Mouse (Mus musculus) forebrain, embryonic 10.5 days (tissue): ENCODE data around the gene Msmp. TPM values are rescaled to one million over a fixed set of nuclear protein-coding genes. Genes with fewer than 3 reads are reported as not detected.
"Not testable (repeated sequence)": the region's sequence is repeated elsewhere in the genome, so short reads cannot be mapped to it uniquely, and the experiment has no call there.

Experiments
- DNase-seq: peaks from one replicate; pipeline ENCODE4 v3.0.0-alpha.2; 2017; ENCODE audit warnings: low spot score; ENCODE audit errors: extremely low spot score
- H3K27ac ChIP-seq: fragments of 300-500 bp; sonication (generic); 2 replicates; pipeline ENCODE4 v1.5.1; 2016; ENCODE audit warnings: mild to moderate bottlenecking
- H3K27me3 ChIP-seq: fragments of 300-500 bp; sonication (generic); 2 replicates; pipeline ENCODE4 v1.6.1; 2016; ENCODE audit warnings: mild to moderate bottlenecking; ENCODE audit not compliant: poor library complexity, severe bottlenecking
- H3K36me3 ChIP-seq: fragments of 300-500 bp; sonication (generic); replicated peaks from 2 replicates; pipeline ENCODE4 v1.6.1; 2016; ENCODE audit warnings: mild to moderate bottlenecking, moderate library complexity
- H3K4me1 ChIP-seq: fragments of 300-500 bp; sonication (generic); 2 replicates; pipeline ENCODE4 v1.6.1; 2016
- H3K4me3 ChIP-seq: fragments of 300-500 bp; sonication (generic); 2 replicates; pipeline ENCODE4 v1.5.1; 2016; ENCODE audit warnings: mild to moderate bottlenecking, moderate library complexity
- H3K9me3 ChIP-seq: fragments of 300-500 bp; sonication (generic); 2 replicates; pipeline ENCODE4 v1.6.1; 2016; ENCODE audit warnings: mild to moderate bottlenecking, moderate library complexity
- WGBS: fragments of 180-500 bp; shearing (Covaris S2); methylation state at CpG from one replicate; pipeline ENCODE4 v1.1.7; 2016; 5-methylcytosine and 5-hydroxymethylcytosine counted together
- polyA plus RNA-seq: library from polyadenylated mRNA; unstranded; fragments of >200 nt; fragmentation: Nextera tagmentation; extraction: Ambion mirVana; gene quantifications from 2 replicates; pipeline ENCODE4 v1.2.1, GENCODE M21; 2016

Gene Msmp
- polyA plus RNA-seq, 1 experiment from 2014 or later = not detected

DNA sequence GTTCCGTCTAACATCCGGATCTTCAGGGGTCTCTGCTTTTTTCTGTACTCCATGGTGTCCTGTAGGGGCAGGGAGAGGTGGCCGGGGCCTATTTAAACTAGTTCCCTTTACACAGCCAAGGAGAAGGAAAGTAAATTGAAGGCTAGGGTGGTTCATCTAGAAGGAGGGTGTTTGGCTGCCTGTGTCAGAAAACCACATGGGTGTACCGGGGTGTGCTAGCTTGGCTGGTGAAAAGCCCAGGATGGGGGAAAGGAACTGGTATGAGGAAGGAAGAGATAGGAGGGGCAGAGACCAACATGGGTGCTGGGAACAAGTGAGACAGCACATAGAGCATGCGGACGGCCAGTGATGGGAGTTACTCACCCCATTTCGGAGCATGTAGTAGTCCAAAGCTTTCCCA is 28.4 kb downstream of the Msmp start:
- WGBS = 95% methylated on average over 7 of the region's 7 CpGs
- no peak overlapping the region for H3K4me3 ChIP-seq
- DNase-seq = no peak
- H3K27me3 ChIP-seq = no peaks in the 10 kb centered on the region
- peaks cover 82% of the 10 kb centered on the region for H3K36me3 ChIP-seq
- peaks cover 42% of the 10 kb centered on the region for H3K4me1 ChIP-seq
- no peaks in the 10 kb centered on the region; the same call in 1 of the 2 replicates for H3K9me3 ChIP-seq
- no peak overlapping the region for H3K27ac ChIP-seq

DNA sequence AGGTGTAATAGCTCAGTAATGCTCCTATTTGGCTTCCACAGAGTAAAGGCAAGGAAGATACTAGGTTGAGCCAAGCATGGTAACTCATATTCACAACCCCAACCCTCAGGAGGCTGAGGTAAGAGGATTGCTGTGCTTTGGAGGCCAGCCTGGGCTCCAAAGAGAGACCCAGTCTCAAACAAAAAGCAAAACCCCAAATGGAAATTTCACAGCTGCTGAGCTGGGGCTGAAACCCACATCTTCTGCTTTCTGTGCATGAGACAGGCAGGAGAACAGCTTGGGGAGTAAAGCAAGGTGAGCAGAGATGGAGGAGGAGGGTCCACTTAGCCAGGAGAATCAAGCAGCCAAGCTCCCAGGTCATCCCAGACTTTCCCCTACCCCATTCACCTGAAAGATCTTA is 30.4 kb downstream of the Msmp start:
- Histone ChIP-seq H3K4me1 (peaks cover 22% of the 10 kb centered on the region), H3K27me3 (no peaks in the 10 kb centered on the region), H3K27ac (no peak overlapping the region), H3K4me3 (no peak overlapping the region), H3K9me3 (no peaks in the 10 kb centered on the region; the same call in 1 of the 2 replicates), H3K36me3 (peaks cover 96% of the 10 kb centered on the region)
- DNase-seq = no peak

DNA sequence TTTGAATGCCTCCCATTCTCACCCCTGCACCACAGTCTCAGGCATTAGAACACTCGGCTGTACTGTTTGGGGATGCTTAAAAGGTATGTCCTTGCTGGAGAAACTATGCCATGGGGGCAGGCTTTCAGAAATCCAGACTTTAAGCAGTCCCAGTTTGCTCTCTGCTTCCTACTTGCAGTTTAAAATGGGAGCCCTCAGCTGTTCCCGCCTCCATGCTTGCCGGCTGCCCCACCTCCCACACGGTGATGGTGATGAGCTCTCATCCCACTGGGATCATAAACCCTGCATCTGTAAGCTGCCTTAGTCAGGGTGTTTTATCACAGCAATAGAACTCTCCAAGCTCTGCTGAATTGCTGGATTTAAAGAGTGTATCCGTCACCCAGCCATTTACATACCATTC is 31.9 kb downstream of the Msmp start:
- H3K36me3 ChIP-seq = peaks cover 100% of the 10 kb centered on the region
- peaks cover 7% of the 10 kb centered on the region for H3K4me1 ChIP-seq
- H3K9me3 ChIP-seq = no peaks in the 10 kb centered on the region; the same call in 1 of the 2 replicates
- H3K4me3 ChIP-seq = no peak overlapping the region
- H3K27ac ChIP-seq = no peak overlapping the region
- no peaks in the 10 kb centered on the region for H3K27me3 ChIP-seq
- DNase-seq = no peak
- 97% methylated on average over 5 of the region's 5 CpGs for WGBS

DNA sequence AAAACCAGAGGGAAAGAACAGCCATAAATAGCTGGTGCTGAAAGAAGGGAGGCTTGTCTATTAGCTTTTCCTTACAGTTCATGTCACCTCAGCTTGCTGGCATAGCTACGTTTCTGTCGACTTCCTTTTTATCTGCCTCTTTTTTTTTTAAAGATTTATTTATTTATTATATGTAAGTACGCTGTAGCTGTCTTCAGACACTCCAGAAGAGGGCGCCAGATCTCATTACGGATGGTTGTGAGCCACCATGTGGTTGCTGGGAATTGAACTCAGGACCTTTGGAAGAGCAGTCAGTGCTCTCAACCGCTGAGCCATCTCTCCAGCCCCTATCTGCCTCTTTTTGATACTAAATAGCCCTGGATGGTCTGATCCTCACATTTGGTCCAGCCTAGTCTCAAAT is 32.4 kb downstream of the Msmp start:
- H3K9me3 ChIP-seq, H3K4me1 ChIP-seq, H3K4me3 ChIP-seq, H3K27me3 ChIP-seq, H3K27ac ChIP-seq, DNase-seq: not testable (repeated sequence)
- 90% methylated on average over 6 of the region's 6 CpGs for WGBS
- H3K36me3 ChIP-seq = peaks cover 100% of the 10 kb centered on the region

DNA sequence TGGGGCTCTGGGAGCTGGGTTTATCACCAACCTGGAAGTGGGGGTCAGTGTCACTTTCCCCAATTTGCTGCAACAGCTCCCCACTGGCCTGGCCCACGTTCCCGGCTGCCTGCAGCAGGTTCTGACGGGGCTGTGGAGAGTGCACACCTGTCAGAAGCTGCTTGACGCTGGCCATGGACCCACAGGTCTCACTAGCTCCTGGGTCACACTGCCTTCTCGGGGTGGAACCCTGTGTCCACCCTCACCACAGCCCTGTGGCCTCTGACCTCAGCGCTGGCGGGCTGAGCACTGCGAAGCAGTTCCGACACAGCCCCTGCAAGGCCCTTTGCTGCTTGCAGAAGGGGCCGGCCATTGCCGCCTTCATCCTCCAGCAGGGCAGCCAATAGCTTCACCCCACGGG is 35.2 kb downstream of the Msmp start:
- H3K27ac ChIP-seq = no peak overlapping the region
- no peak overlapping the region for H3K4me3 ChIP-seq
- H3K36me3 ChIP-seq = peaks cover 100% of the 10 kb centered on the region
- H3K27me3 ChIP-seq = no peaks in the 10 kb centered on the region
- DNase-seq = no peak
- 91% methylated on average over 12 of the region's 12 CpGs for WGBS
- H3K9me3 ChIP-seq = no peaks in the 10 kb centered on the region; the same call in 1 of the 2 replicates
- no peaks in the 10 kb centered on the region for H3K4me1 ChIP-seq

DNA sequence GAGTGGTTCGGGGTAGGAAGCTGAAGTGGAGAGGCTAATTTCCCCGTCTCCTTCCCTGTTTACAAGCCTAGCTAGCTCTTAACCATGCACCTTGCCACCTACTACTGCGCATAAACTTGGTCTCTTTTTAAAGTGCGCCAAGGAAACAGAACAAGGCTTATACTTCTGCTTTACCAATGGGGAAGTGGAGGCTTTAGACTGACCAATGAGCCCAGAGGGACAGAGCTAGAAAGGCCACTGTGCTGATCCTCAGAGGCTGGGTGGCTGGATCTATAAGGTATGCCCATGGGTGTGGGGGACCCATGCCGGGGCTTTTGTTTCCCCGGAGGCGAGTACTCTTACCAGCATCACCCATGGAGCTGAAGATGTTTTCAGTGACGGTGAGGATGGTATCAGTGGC is 37.1 kb downstream of the Msmp start:
- whole genome bisulfite sequencing = 97% methylated on average over 8 of the region's 8 CpGs

DNA sequence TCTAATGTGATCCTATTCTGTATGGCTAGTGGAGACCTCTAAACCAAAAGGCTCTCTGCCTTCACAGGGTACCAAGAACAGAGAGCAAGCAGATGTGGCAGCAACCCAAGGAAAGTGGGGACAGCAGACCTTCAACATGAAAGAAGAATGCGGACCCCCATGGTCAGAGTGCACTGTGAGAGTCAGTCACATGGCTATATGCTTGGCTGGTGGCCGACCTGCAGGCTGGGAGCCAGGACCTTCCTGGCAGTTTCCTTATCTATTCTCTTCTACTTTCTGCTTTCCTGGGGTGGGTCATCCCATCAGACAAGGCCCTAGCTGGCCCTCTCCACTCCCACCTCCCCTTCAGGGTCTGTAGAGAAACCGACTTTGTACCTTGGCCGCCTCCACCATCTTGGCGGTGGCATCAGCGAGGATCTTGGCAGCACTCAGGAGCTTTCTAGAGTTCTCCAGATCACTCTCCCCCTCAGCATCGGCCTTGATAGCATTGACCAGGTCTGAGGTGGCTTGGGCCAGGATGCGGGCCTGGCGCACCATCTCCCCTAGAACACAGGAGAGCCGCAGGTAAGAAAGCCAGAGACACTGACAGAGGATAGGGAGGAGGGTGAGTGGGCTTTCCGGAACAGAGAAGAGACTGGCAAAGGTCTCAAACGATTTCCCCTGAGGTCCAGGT is 37.8 kb downstream of the Msmp start:
- no peak for DNase-seq
- 95% methylated on average over 12 of the region's 12 CpGs for WGBS
- H3K36me3 ChIP-seq = peaks cover 100% of the 10 kb centered on the region

More for the DNA sequence above, 37.1 kb downstream of the Msmp start:
- no peaks in the 10 kb centered on the region for H3K27me3 ChIP-seq
- H3K9me3 ChIP-seq = no peaks in the 10 kb centered on the region; the same call in 1 of the 2 replicates
- no peak overlapping the region for H3K4me3 ChIP-seq
- no peak overlapping the region for H3K27ac ChIP-seq
- H3K4me1 ChIP-seq = no peaks in the 10 kb centered on the region
- DNase-seq = no peak
- H3K36me3 ChIP-seq = peaks cover 100% of the 10 kb centered on the region

DNA sequence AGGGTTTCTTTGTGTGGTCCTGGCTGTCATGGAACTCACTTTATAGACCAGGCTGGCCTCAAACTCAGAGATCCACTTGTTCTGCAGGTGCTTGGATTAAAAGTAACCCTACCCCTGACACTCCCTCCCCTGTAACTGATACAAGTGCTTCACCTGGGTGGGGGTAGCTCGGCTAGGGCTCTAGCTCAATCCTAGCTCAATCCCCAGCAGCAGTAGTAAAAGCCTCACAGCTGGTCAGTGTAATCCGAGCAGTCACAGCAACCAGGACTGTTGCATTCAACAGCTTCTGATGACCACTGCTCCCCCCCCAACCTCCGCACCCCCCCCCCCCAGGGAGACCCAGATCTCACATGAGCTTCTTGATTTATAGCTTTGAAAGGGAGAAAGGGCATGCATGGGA is 42.2 kb downstream of the Msmp start:
- 65% methylated on average over 3 of the region's 3 CpGs for WGBS
- Histone ChIP-seq H3K4me3 (no peak overlapping the region), H3K36me3 (peaks cover 100% of the 10 kb centered on the region), H3K9me3 (no peaks in the 10 kb centered on the region), H3K4me1 (no peaks in the 10 kb centered on the region), H3K27me3 (no peaks in the 10 kb centered on the region), H3K27ac (no peak overlapping the region)
- DNase-seq = no peak

More for the DNA sequence above, 37.8 kb downstream of the Msmp start:
- no peaks in the 10 kb centered on the region for H3K9me3 ChIP-seq
- H3K27me3 ChIP-seq = no peaks in the 10 kb centered on the region
- no peak overlapping the region for H3K27ac ChIP-seq
- H3K4me3 ChIP-seq = no peak overlapping the region
- no peaks in the 10 kb centered on the region for H3K4me1 ChIP-seq

DNA sequence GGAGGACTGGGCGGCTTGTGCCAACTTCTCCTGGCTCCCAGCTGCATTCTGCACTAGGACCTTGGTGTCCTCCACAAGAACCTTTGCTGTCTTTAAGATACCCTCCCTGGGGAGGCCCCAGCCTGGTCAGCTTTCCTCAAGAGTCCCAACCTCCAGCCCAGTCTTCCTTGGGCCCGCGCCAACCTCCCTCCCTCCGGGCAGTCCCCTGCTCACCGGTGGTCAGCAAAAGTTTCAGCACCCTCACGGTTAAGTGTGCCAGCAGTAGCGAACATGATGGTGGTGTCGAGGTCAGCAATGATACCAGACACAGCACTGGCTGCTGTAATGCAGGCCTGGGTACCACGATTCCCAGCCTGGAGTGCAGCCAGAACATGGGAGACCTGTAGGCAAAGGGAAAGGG is 48.3 kb downstream of the Msmp start:
- DNase-seq = no peak
- no peaks in the 10 kb centered on the region for H3K9me3 ChIP-seq
- H3K27ac ChIP-seq = no peak overlapping the region
- H3K36me3 ChIP-seq = peaks cover 100% of the 10 kb centered on the region
- H3K4me3 ChIP-seq = no peak overlapping the region
- H3K27me3 ChIP-seq = no peaks in the 10 kb centered on the region
- H3K4me1 ChIP-seq = no peaks in the 10 kb centered on the region
- WGBS = 93% methylated on average over 9 of the region's 9 CpGs

DNA sequence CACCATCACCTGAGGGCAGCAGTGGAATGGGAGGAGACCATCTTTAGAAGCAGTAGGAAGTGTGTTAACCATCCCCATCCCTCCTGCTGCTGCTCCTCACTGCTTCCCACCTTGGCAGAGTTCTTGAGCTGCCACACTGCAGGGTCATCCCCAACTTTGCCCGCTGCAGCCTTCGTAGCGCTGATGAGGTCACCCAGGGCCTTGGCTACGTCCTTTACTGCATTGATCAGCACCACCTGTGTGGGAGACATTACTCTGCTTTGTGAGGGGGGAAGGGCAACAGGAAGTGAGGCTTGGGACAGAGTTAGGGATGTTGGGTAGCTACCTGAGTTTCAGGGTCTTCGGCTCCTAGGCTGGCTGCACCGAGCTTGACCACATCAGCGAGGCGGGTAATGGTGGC is 48.7 kb downstream of the Msmp start:
- no peaks in the 10 kb centered on the region for H3K4me1 ChIP-seq
- WGBS = 94% methylated on average over 8 of the region's 8 CpGs
- no peak for DNase-seq

DNA sequence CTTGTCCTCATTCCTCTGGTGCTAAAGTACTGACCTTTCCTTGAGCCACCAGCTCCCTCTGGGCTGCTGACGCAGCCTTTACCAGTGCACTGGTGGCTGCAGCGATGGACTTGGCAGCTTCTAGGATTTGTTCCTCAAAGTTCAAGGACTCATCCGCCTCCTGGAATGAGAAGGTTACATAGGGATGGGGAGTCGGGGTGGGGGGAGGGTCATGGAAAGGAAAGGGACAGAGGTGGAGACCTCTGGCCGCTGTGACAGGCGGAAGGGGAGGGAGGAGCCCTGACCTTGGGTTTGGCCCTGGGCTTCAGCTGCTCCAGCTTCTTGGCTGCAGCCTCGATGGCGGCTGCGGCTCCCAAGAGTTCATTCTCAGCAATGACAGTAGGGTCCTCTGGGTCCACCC is 51.0 kb downstream of the Msmp start:
- Histone ChIP-seq H3K36me3 (peaks cover 76% of the 10 kb centered on the region), H3K27me3 (no peaks in the 10 kb centered on the region), H3K4me3 (no peak overlapping the region), H3K9me3 (no peaks in the 10 kb centered on the region), H3K4me1 (no peaks in the 10 kb centered on the region), H3K27ac (no peak overlapping the region)
- no peak for DNase-seq
- 89% methylated on average over 9 of the region's 9 CpGs for WGBS

More for the DNA sequence above, 48.7 kb downstream of the Msmp start:
- no peaks in the 10 kb centered on the region for H3K27me3 ChIP-seq
- no peak overlapping the region for H3K4me3 ChIP-seq
- no peak overlapping the region for H3K27ac ChIP-seq
- peaks cover 100% of the 10 kb centered on the region for H3K36me3 ChIP-seq
- H3K9me3 ChIP-seq = no peaks in the 10 kb centered on the region
